Mouse (Mus musculus): ENCODE results near the gene Tmem39a. TPM values are rescaled to one million over a fixed set of nuclear protein-coding genes. Genes with fewer than 3 reads are reported as not detected.

Gene Tmem39a
- polyA plus RNA-seq, 2 experiments, result 146 to 309 TPM

GRCm38 (mm10) chr16:38612646-38613045 lies 54.1 kb downstream of the Tmem39a start:
- H3K36me3 ChIP-seq (ENCODE audit: control insufficient read depth, insufficient read depth, low read length), result peaks cover 41% of the 10 kb centered on the region
- H3K4me2 ChIP-seq (replicated peaks; ENCODE audit: low read depth, low read length, severe bottlenecking), result no peak overlapping the region
- H3K27ac ChIP-seq (replicated peaks; ENCODE audit: low read depth, low read length), result peak overlapping the region; percentile 43; the same call in 1 of the 2 replicates
- no peak overlapping the region for H3K4me3 ChIP-seq (replicated peaks; ENCODE audit: low read length)
- H3K4me1 ChIP-seq (ENCODE audit: control insufficient read depth, insufficient read depth, low read length), result peaks cover 16% of the 10 kb centered on the region
- DNase-seq (ENCODE audit: low spot score) (peak; percentile 83), ATAC-seq (ENCODE audit: low FRiP score, low read depth) (peak; percentile 34)
- H3K9ac ChIP-seq (ENCODE audit: low read depth, low read length, severe bottlenecking), result no peak overlapping the region
- TF ChIP-seq POLR2A (IDR thresholded peaks at IDR 0.05; ENCODE audit: borderline replicate concordance, extremely low read depth, insufficient read depth, insufficient read length), result no peak
- WGBS, result 38% methylated on average over 5 of the region's 5 CpGs
- 0 out of 2 replicates have a peak, but pooled peaks cover 5% of the 10 kb centered on the region for H3K9me3 ChIP-seq (ENCODE audit: control insufficient read depth, low read length)
- H3K27me3 ChIP-seq (ENCODE audit: control insufficient read depth, insufficient read depth, low read length), result no peaks in the 10 kb centered on the region

GRCm38 (mm10) chr16:38613646-38614045 lies 55.1 kb downstream of the Tmem39a start:
- 81% methylated on average over 6 of the region's 6 CpGs for WGBS
- Histone ChIP-seq H3K4me3 (replicated peaks; ENCODE audit: low read length) (no peak overlapping the region), H3K9me3 (ENCODE audit: control insufficient read depth, low read length) (0 out of 2 replicates have a peak, but pooled peaks cover 5% of the 10 kb centered on the region), H3K4me2 (replicated peaks; ENCODE audit: low read depth, low read length, severe bottlenecking) (no peak overlapping the region), H3K4me1 (ENCODE audit: control insufficient read depth, insufficient read depth, low read length) (peaks cover 16% of the 10 kb centered on the region), H3K36me3 (ENCODE audit: control insufficient read depth, insufficient read depth, low read length) (peaks cover 31% of the 10 kb centered on the region), H3K27ac (replicated peaks; ENCODE audit: low read depth, low read length) (no peak overlapping the region), H3K9ac (ENCODE audit: low read depth, low read length, severe bottlenecking) (no peak overlapping the region), H3K27me3 (ENCODE audit: control insufficient read depth, insufficient read depth, low read length) (no peaks in the 10 kb centered on the region)
- no peak for TF ChIP-seq POLR2A (IDR thresholded peaks at IDR 0.05; ENCODE audit: borderline replicate concordance, extremely low read depth, insufficient read depth, insufficient read length)
- DNase-seq (ENCODE audit: low spot score) (peak; percentile 31), ATAC-seq (ENCODE audit: low FRiP score, low read depth) (no peak)

GRCm38 (mm10) chr16:38617977-38618376 lies 59.5 kb downstream of the Tmem39a start:
- Histone ChIP-seq H3K36me3 (ENCODE audit: control insufficient read depth, insufficient read depth, low read length) (peaks cover 29% of the 10 kb centered on the region), H3K9me3 (ENCODE audit: control insufficient read depth, low read length) (no peaks in the 10 kb centered on the region), H3K27ac (replicated peaks; ENCODE audit: low read depth, low read length) (no peak overlapping the region), H3K4me3 (replicated peaks; ENCODE audit: low read length) (no peak overlapping the region), H3K9ac (ENCODE audit: low read depth, low read length, severe bottlenecking) (no peak overlapping the region), H3K27me3 (ENCODE audit: control insufficient read depth, insufficient read depth, low read length) (no peaks in the 10 kb centered on the region), H3K4me1 (ENCODE audit: control insufficient read depth, insufficient read depth, low read length) (peaks cover 8% of the 10 kb centered on the region; the same call in 1 of the 2 replicates), H3K4me2 (replicated peaks; ENCODE audit: low read depth, low read length, severe bottlenecking) (no peak overlapping the region)
- no peak for ATAC-seq (ENCODE audit: low FRiP score, low read depth)
- DNase-seq (ENCODE audit: low spot score), result no peak
- 95% methylated on average over 13 of the region's 13 CpGs for WGBS
- TF ChIP-seq POLR2A (IDR thresholded peaks at IDR 0.05; ENCODE audit: borderline replicate concordance, extremely low read depth, insufficient read depth, insufficient read length), result no peak

GRCm38 (mm10) chr16:38619054-38619453 lies 60.6 kb downstream of the Tmem39a start:
- Histone ChIP-seq H3K27me3 (ENCODE audit: control insufficient read depth, insufficient read depth, low read length) (no peaks in the 10 kb centered on the region), H3K9ac (ENCODE audit: low read depth, low read length, severe bottlenecking) (no peak overlapping the region), H3K4me3 (replicated peaks; ENCODE audit: low read length) (no peak overlapping the region), H3K9me3 (ENCODE audit: control insufficient read depth, low read length) (no peaks in the 10 kb centered on the region), H3K4me2 (replicated peaks; ENCODE audit: low read depth, low read length, severe bottlenecking) (no peak overlapping the region), H3K36me3 (ENCODE audit: control insufficient read depth, insufficient read depth, low read length) (peaks cover 35% of the 10 kb centered on the region), H3K4me1 (ENCODE audit: control insufficient read depth, insufficient read depth, low read length) (no peaks in the 10 kb centered on the region), H3K27ac (replicated peaks; ENCODE audit: low read depth, low read length) (no peak overlapping the region)
- WGBS, result 21% methylated on average over 6 of the region's 6 CpGs
- ATAC-seq (ENCODE audit: low FRiP score, low read depth) (peak; percentile 65; the same call in 1 of the 2 replicates), DNase-seq (ENCODE audit: low spot score) (peak; percentile 81)
- no peak for TF ChIP-seq POLR2A (IDR thresholded peaks at IDR 0.05; ENCODE audit: borderline replicate concordance, extremely low read depth, insufficient read depth, insufficient read length)

GRCm38 (mm10) chr16:38620696-38621450 lies 62.4 kb downstream of the Tmem39a start:
- no peak overlapping the region for H3K4me3 ChIP-seq (replicated peaks; ENCODE audit: low read length)
- H3K9ac ChIP-seq (ENCODE audit: low read depth, low read length, severe bottlenecking), result no peak overlapping the region
- no peak overlapping the region for H3K4me2 ChIP-seq (replicated peaks; ENCODE audit: low read depth, low read length, severe bottlenecking)
- H3K36me3 ChIP-seq (ENCODE audit: control insufficient read depth, insufficient read depth, low read length), result peaks cover 43% of the 10 kb centered on the region
- TF ChIP-seq POLR2A (IDR thresholded peaks at IDR 0.05; ENCODE audit: borderline replicate concordance, extremely low read depth, insufficient read depth, insufficient read length), result no peak
- ATAC-seq (ENCODE audit: low FRiP score, low read depth) (no peak), DNase-seq (ENCODE audit: low spot score) (no peak)
- H3K27me3 ChIP-seq (ENCODE audit: control insufficient read depth, insufficient read depth, low read length), result no peaks in the 10 kb centered on the region
- no peaks in the 10 kb centered on the region for H3K4me1 ChIP-seq (ENCODE audit: control insufficient read depth, insufficient read depth, low read length)
- H3K9me3 ChIP-seq (ENCODE audit: control insufficient read depth, low read length), result no peaks in the 10 kb centered on the region
- H3K27ac ChIP-seq (replicated peaks; ENCODE audit: low read depth, low read length), result no peak overlapping the region
- 89% methylated on average over 16 of the region's 16 CpGs for WGBS
